ENCODE assay signal across 9 mouse cellular contexts in the genomic region with DNA sequence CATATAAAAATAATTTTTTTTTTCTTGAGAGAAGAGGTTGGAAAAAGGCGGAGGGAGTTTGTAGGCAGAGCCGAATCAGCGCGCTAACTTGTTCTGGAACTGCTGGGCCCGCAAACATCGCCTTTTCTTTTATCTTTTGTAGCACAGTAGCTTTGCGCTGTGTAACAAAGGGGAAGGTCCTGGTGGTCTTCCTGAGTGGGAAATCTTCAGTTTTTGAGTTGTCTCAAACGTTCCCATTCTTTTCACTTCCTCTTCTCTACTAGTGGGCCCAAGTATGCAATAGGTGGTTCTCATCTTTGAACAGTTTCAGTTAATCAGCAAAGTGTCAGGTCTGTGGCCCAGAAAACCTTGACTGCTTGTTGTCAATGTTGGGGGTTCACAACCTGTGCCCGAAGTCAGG. TPM values are rescaled to one million over a fixed set of nuclear protein-coding genes. Genes with fewer than 3 reads are reported as not detected.
A peak's percentile ranks its signal among the peaks of the same experiment; 100 is the strongest.
DNase-seq lines count a peak whose midpoint lies in the region; ATAC-seq and TF ChIP-seq lines count a peak whose summit lies in the region.
"Had no signal": no experiment of that assay in that cellular context is flagged by ENCODE, and none has a peak within 500 bp of the region (broad histone marks: within the 10 kb centered on the region; RNA-seq: fewer than 3 reads in every experiment).

No protein-coding gene starts in this region.

- dilution Hi-C loops in CH12.LX (cut with MboI; ENCODE audit: extremely low pct_ligation_motif_present, extremely low pct_unique_long_range_greater_than_20kb, low sequenced_read_pairs), result no loop called here

- in situ Hi-C loops in CH12.LX (cut with MboI; ENCODE audit: low pct_ligation_motif_present, low pct_unique_long_range_greater_than_20kb, low sequenced_read_pairs), result no loop called here

- H3K9me3 ChIP-seq in heart, embryonic 12.5 days (replicated peaks), result no peaks in the 10 kb centered on the region
- H3K9me3 ChIP-seq in CH12.LX (replicated peaks; ENCODE audit: low read length), result no peaks in the 10 kb centered on the region
- H3K9me3 ChIP-seq in forebrain, postnatal 0 days (ENCODE audit: low read length), result no peaks in the 10 kb centered on the region
- H3K9me3 ChIP-seq in liver, postnatal 0 days (ENCODE audit: low read length), result no peaks in the 10 kb centered on the region

- H3K79me2 ChIP-seq in CH12.LX (replicated peaks; ENCODE audit: control insufficient read depth, extremely low read depth, insufficient read depth, poor library complexity, severe bottlenecking), result peaks cover 31% of the 10 kb centered on the region

- WGBS in heart, embryonic 12.5 days, result 29% methylated on average over 9 of the region's 9 CpGs
- WGBS in forebrain, postnatal 0 days, result 27% methylated on average over 9 of the region's 9 CpGs
- WGBS in liver, postnatal 0 days (ENCODE audit: insufficient replicate concordance), result 31% methylated on average over 9 of the region's 9 CpGs

- no peak for DNase-seq in heart, postnatal 4 days
- DNase-seq in CH12.LX (ENCODE audit: extremely low read depth), result peak; percentile 26
- no peak for DNase-seq in forebrain, postnatal 0 days
- no peak for DNase-seq in liver, postnatal 0 days
- no peak for DNase-seq in adrenal gland, adult 18-20 months (ENCODE audit: low spot score in 2 of 2)
- DNase-seq in left cerebral cortex, postnatal 4 days, result no peak
- no peak for DNase-seq in right cerebral cortex, postnatal 14 days

- H3K4me1 ChIP-seq in heart, embryonic 12.5 days (replicated peaks), result peaks cover 46% of the 10 kb centered on the region
- H3K4me1 ChIP-seq in CH12.LX (ENCODE audit: control insufficient read depth in 1 of 2, insufficient read depth in 2 of 2), result peaks cover 15 to 36% of the 10 kb centered on the region in 2 experiments
- H3K4me1 ChIP-seq in forebrain, postnatal 0 days (ENCODE audit: insufficient read depth), result peaks cover 16% of the 10 kb centered on the region
- peaks cover 24% of the 10 kb centered on the region for H3K4me1 ChIP-seq in liver, postnatal 0 days (ENCODE audit: insufficient read depth)

- peak overlapping the region; percentile 37; the same call in 1 of the 2 replicates for H3K27ac ChIP-seq in heart, embryonic 12.5 days (ENCODE audit: poor library complexity, severe bottlenecking)
- H3K27ac ChIP-seq in CH12.LX (ENCODE audit: insufficient read depth, low read depth), result no peak overlapping the region
- H3K27ac ChIP-seq in forebrain, postnatal 0 days (ENCODE audit: low read depth, low read length), result no peak overlapping the region
- peak overlapping the region; percentile 55; the same call in 1 of the 2 replicates for H3K27ac ChIP-seq in liver, postnatal 0 days (ENCODE audit: low read depth)

- no peak for TF ChIP-seq POLR2A in CH12.LX (IDR thresholded peaks at IDR 0.05; ENCODE audit: low read depth, low read length)

- no peak for TF ChIP-seq CTCF in CH12.LX (conservative IDR thresholded peaks at IDR 0.05 in 1 of 2, IDR thresholded peaks at IDR 0.05 in 1 of 2; ENCODE audit: low read depth in 2 of 2, low read length in 2 of 2)
- no peak for TF ChIP-seq CTCF in forebrain, postnatal 0 days (IDR thresholded peaks at IDR 0.05; ENCODE audit: low read depth)
- TF ChIP-seq CTCF in liver, postnatal 0 days (IDR thresholded peaks at IDR 0.05; ENCODE audit: low read depth), result no peak

- H3K4me2 ChIP-seq in heart, embryonic 12.5 days, result peak overlapping the region; percentile 100
- peak overlapping the region; percentile 79 for H3K4me2 ChIP-seq in CH12.LX (ENCODE audit: insufficient read depth, low read depth, poor library complexity, severe bottlenecking)
- peak overlapping the region; percentile 57 for H3K4me2 ChIP-seq in forebrain, postnatal 0 days (ENCODE audit: low read depth)
- H3K4me2 ChIP-seq in liver, postnatal 0 days (ENCODE audit: low read depth, low read length), result peak overlapping the region; percentile 93

- TF ChIP-seq RAD21 in CH12.LX (IDR thresholded peaks at IDR 0.05; ENCODE audit: low read depth, low read length), result no peak

- intact Hi-C loops in left cerebral cortex, postnatal 4 days (cut with DNase I), result no loop called here

- TF ChIP-seq EP300 in CH12.LX (IDR thresholded peaks at IDR 0.05; ENCODE audit: low read length), result 0 out of 2 replicates have a peak, but pooled peaks have one; percentile 42
- no peak for TF ChIP-seq EP300 in liver, postnatal 0 days (IDR thresholded peaks at IDR 0.05; ENCODE audit: low read depth)

- ATAC-seq in heart, embryonic 12.5 days (ENCODE audit: insufficient number of reproducible peaks, low FRiP score), result no peak
- peak; percentile 9 for ATAC-seq in forebrain, postnatal 0 days
- ATAC-seq in liver, postnatal 0 days, result no peak; the same call in 1 of the 2 replicates

- H3K9ac ChIP-seq in heart, embryonic 12.5 days, result peak overlapping the region; percentile 55; the same call in 1 of the 2 replicates
- H3K9ac ChIP-seq in CH12.LX (ENCODE audit: insufficient read depth, low read depth), result peak overlapping the region; percentile 64
- H3K9ac ChIP-seq in forebrain, postnatal 0 days, result peak overlapping the region; percentile 72; the same call in 1 of the 2 replicates
- H3K9ac ChIP-seq in liver, postnatal 0 days (replicated peaks), result peak overlapping the region; percentile 53

- peak overlapping the region; percentile 92 for H3K4me3 ChIP-seq in heart, embryonic 12.5 days
- H3K4me3 ChIP-seq in CH12.LX (replicated peaks in 1 of 3; ENCODE audit: low read depth in 2 of 3, low read length in 2 of 3, poor library complexity in 1 of 3), result peak overlapping the region; percentile 31 to 76 (median 53)
- H3K4me3 ChIP-seq in forebrain, postnatal 0 days (ENCODE audit: low read depth, low read length), result peak overlapping the region; percentile 51
- H3K4me3 ChIP-seq in liver, postnatal 0 days (ENCODE audit: low read depth, low read length), result peak overlapping the region; percentile 75

- no peaks in the 10 kb centered on the region for H3K27me3 ChIP-seq in heart, embryonic 12.5 days (replicated peaks)
- peaks cover 27% of the 10 kb centered on the region for H3K27me3 ChIP-seq in CH12.LX (replicated peaks)
- no peaks in the 10 kb centered on the region for H3K27me3 ChIP-seq in forebrain, postnatal 0 days (ENCODE audit: insufficient read depth, low read length)
- peaks cover 3% of the 10 kb centered on the region; the same call in 1 of the 2 replicates for H3K27me3 ChIP-seq in liver, postnatal 0 days (ENCODE audit: insufficient read depth, low read length)

- H3K36me3 ChIP-seq in heart, embryonic 12.5 days, result peaks cover 9% of the 10 kb centered on the region
- H3K36me3 ChIP-seq in CH12.LX (replicated peaks in 1 of 2; ENCODE audit: control insufficient read depth in 1 of 2, insufficient read depth in 1 of 2, low read length in 1 of 2), result peaks cover 7 to 26% of the 10 kb centered on the region in 2 experiments
- peaks cover 7% of the 10 kb centered on the region for H3K36me3 ChIP-seq in forebrain, postnatal 0 days (ENCODE audit: insufficient read depth)
- peaks cover 7% of the 10 kb centered on the region for H3K36me3 ChIP-seq in liver, postnatal 0 days (replicated peaks; ENCODE audit: insufficient read depth, low read length)

RNA-seq across cellular contexts. Expression of gene Ccdc86, which starts 0.5 kb away (rescaled TPM):
- 20.1 and 21.6 TPM in 2 replicates for polyA plus RNA-seq in heart, embryonic 12.5 days (2016; fragmentation: Nextera tagmentation; extraction: Ambion mirVana)
- total RNA-seq in heart, postnatal 4 days (2021), result 10 to 100 TPM; 10.6 to 11.3 TPM
- total RNA-seq in CH12.LX (2012; rRNA removed), result 10.8 and 18.6 TPM in 2 replicates
- 8.5 and 9.5 TPM in 2 replicates for total RNA-seq in CH12.LX (2014; rRNA removed)
- polyA plus RNA-seq in CH12.LX (2012; ENCODE audit: insufficient read length, low read depth), result 36.8 and 44.8 TPM in 2 replicates
- total RNA-seq in forebrain, postnatal 0 days (2014; rRNA removed), result 6.2 and 6.8 TPM in 2 replicates
- polyA plus RNA-seq in forebrain, postnatal 0 days (2015; fragmentation: Nextera tagmentation; extraction: Ambion mirVana), result 12.7 and 16.6 TPM in 2 replicates
- 11.6 and 12.4 TPM in 2 replicates for polyA plus RNA-seq in liver, postnatal 0 days (2015; fragmentation: Nextera tagmentation; extraction: Ambion mirVana)
- 10 to 100 TPM; 16.2 to 20.0 TPM for total RNA-seq in adrenal gland, adult 18-20 months (2021)
- total RNA-seq in left cerebral cortex, postnatal 4 days (2021), result 10 to 100 TPM; 10.0 to 11.4 TPM

RNA-seq across cellular contexts. Expression of gene Ptgdr2, which starts 12.6 kb away (rescaled TPM):
- polyA plus RNA-seq in heart, embryonic 12.5 days (2016; fragmentation: Nextera tagmentation; extraction: Ambion mirVana), result 0.09 TPM in 1 of 2 replicates, not detected in the other
- under 1 TPM; 0.09 to 0.12 TPM for total RNA-seq in heart, postnatal 4 days (2021)
- total RNA-seq in CH12.LX (2012; rRNA removed) (0.13 and 0.17 TPM in 2 replicates), CH12.LX (2014; rRNA removed) (not detected in 2 replicates)
- polyA plus RNA-seq in CH12.LX (2012; ENCODE audit: insufficient read length, low read depth), result not detected in 2 replicates
- 0.57 and 0.77 TPM in 2 replicates for total RNA-seq in forebrain, postnatal 0 days (2014; rRNA removed)
- polyA plus RNA-seq in forebrain, postnatal 0 days (2015; fragmentation: Nextera tagmentation; extraction: Ambion mirVana), result 0.05 and 0.10 TPM in 2 replicates
- not detected in 2 replicates for polyA plus RNA-seq in liver, postnatal 0 days (2015; fragmentation: Nextera tagmentation; extraction: Ambion mirVana)
- not detected for total RNA-seq in adrenal gland, adult 18-20 months (2021)
- total RNA-seq in left cerebral cortex, postnatal 4 days (2021), result under 1 TPM; 0.28 to 0.38 TPM

RNA-seq across cellular contexts. Expression of gene Ms4a10, which starts 24.9 kb away (rescaled TPM):
- polyA plus RNA-seq in heart, embryonic 12.5 days (2016; fragmentation: Nextera tagmentation; extraction: Ambion mirVana), result not detected in 2 replicates
- total RNA-seq in heart, postnatal 4 days (2021), result not detected
- not detected in 2 replicates for total RNA-seq in CH12.LX (2012; rRNA removed)
- total RNA-seq in CH12.LX (2014; rRNA removed), result not detected in 2 replicates
- polyA plus RNA-seq in CH12.LX (2012; ENCODE audit: insufficient read length, low read depth), result not detected in 2 replicates
- not detected in 2 replicates for total RNA-seq in forebrain, postnatal 0 days (2014; rRNA removed)
- not detected in 2 replicates for polyA plus RNA-seq in forebrain, postnatal 0 days (2015; fragmentation: Nextera tagmentation; extraction: Ambion mirVana)
- not detected in 2 replicates for polyA plus RNA-seq in liver, postnatal 0 days (2015; fragmentation: Nextera tagmentation; extraction: Ambion mirVana)
- 10 to 100 TPM in 1 of 2 experiments, under 1 TPM in 1; 0.51 to 25.4 TPM for total RNA-seq in adrenal gland, adult 18-20 months (2021)
- not detected for total RNA-seq in left cerebral cortex, postnatal 4 days (2021)
- total RNA-seq: layer of hippocampus, postnatal 14 days had no signal

RNA-seq across cellular contexts. Expression of gene Zp1, which starts 29.1 kb away (rescaled TPM):
- polyA plus RNA-seq in heart, embryonic 12.5 days (2016; fragmentation: Nextera tagmentation; extraction: Ambion mirVana), result not detected in 2 replicates
- not detected for total RNA-seq in heart, postnatal 4 days (2021)
- total RNA-seq in CH12.LX (2012; rRNA removed) (not detected in 2 replicates), CH12.LX (2014; rRNA removed) (0.26 TPM in 1 of 2 replicates, not detected in the other)
- polyA plus RNA-seq in CH12.LX (2012; ENCODE audit: insufficient read length, low read depth), result not detected in 2 replicates
- total RNA-seq in forebrain, postnatal 0 days (2014; rRNA removed), result 0.10 and 0.23 TPM in 2 replicates
- 0.59 and 0.68 TPM in 2 replicates for polyA plus RNA-seq in forebrain, postnatal 0 days (2015; fragmentation: Nextera tagmentation; extraction: Ambion mirVana)
- not detected in 2 replicates for polyA plus RNA-seq in liver, postnatal 0 days (2015; fragmentation: Nextera tagmentation; extraction: Ambion mirVana)
- total RNA-seq in adrenal gland, adult 18-20 months (2021), result not detected
- total RNA-seq in left cerebral cortex, postnatal 4 days (2021), result under 1 TPM in 1 of 2 experiments, not detected in 1; 0.32 TPM
- total RNA-seq: layer of hippocampus, postnatal 14 days had no signal

RNA-seq across cellular contexts. Expression of gene Ms4a15, which starts 43.5 kb away (rescaled TPM):
- not detected in 2 replicates for polyA plus RNA-seq in heart, embryonic 12.5 days (2016; fragmentation: Nextera tagmentation; extraction: Ambion mirVana)
- not detected for total RNA-seq in heart, postnatal 4 days (2021)
- not detected in 2 replicates for total RNA-seq in CH12.LX (2012; rRNA removed)
- total RNA-seq in CH12.LX (2014; rRNA removed), result not detected in 2 replicates
- 0.37 TPM in 1 of 2 replicates, not detected in the other for polyA plus RNA-seq in CH12.LX (2012; ENCODE audit: insufficient read length, low read depth)
- 2.1 and 3.2 TPM in 2 replicates for total RNA-seq in forebrain, postnatal 0 days (2014; rRNA removed)
- polyA plus RNA-seq in forebrain, postnatal 0 days (2015; fragmentation: Nextera tagmentation; extraction: Ambion mirVana), result 3.0 and 4.8 TPM in 2 replicates
- polyA plus RNA-seq in liver, postnatal 0 days (2015; fragmentation: Nextera tagmentation; extraction: Ambion mirVana), result not detected in 2 replicates
- total RNA-seq in adrenal gland, adult 18-20 months (2021), result not detected
- under 1 TPM in 1 of 2 experiments, not detected in 1; 0.22 TPM for total RNA-seq in left cerebral cortex, postnatal 4 days (2021)
- total RNA-seq: layer of hippocampus, postnatal 14 days had no signal

Comparison
In these comparisons a context has a peak if more than half of its experiments do, and no peak if none do; other contexts are left out.
1. H3K27ac ChIP-seq: peak in heart, embryonic 12.5 days (single experiment) and liver, postnatal 0 days (single experiment); none in CH12.LX (single experiment) and forebrain, postnatal 0 days (single experiment).
2. Peak in every context shown above with its lines, with median percentiles within 50 percentile points of each other: H3K4me2 ChIP-seq, H3K4me3 ChIP-seq and H3K9ac ChIP-seq.